ENCODE assay signal across 8 mouse cellular contexts in the genomic region with DNA sequence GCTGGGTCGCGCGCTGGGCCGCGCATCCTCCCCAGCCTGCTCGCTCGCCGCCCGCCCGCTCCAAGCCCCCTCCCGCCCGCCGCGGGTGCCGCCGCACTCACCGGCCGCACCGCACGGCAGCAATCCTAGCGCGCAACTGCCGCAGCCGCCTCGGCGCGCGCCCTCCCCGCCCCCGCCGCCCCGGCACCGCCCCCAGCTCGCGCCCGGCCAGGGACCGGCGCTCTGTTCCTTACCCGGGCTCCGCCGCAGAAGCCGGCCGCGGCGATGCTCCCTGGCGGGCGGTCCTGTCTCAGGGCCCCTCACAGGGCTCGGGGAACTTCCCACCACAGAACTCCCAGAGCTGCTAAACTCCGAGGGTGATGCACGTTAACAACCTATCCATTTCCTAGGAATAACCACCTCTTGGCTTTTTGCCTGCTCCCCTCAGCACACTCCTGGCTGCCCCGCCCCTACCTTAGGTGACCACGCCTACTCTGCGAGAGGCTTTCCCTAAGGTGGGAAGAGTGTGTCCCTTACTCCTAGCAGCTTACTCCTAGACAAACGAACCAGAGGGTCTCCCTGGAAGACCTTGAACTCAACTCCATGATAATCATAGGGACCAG. TPM values are rescaled to one million over a fixed set of nuclear protein-coding genes. Genes with fewer than 3 reads are reported as not detected.
DNase-seq lines count a peak whose midpoint lies in the region; ATAC-seq and TF ChIP-seq lines count a peak whose summit lies in the region.

No protein-coding gene starts in this region.

- peak; percentile 77 for DNase-seq in WW6 (ENCODE audit: low read depth, low spot score)
- DNase-seq in cerebellum, postnatal 14 days, result peak; percentile 81 to 85
- DNase-seq in frontal cortex, postnatal 36 days (ENCODE audit: low spot score in 2 of 2), result peak; percentile 46 to 55
- peak; percentile 81 for DNase-seq in hindbrain, embryonic 14.5 days (ENCODE audit: low spot score)
- peak; percentile 52 to 62 for DNase-seq in left cerebral cortex, adult 2 months (ENCODE audit: extremely low spot score in 1 of 2, low spot score in 2 of 2)
- peak; percentile 72 for DNase-seq in retina, postnatal 7 days (ENCODE audit: low read depth, low spot score)
- peak; percentile 72 for DNase-seq in urinary bladder, adult 2 months (ENCODE audit: low spot score)

- TF ChIP-seq CTCF in left cerebral cortex, adult 2 months (IDR thresholded peaks at IDR 0.05), result no peak

- peak overlapping the region; percentile 100 for H3K27ac ChIP-seq in hindbrain, embryonic 14.5 days
- H3K27ac ChIP-seq in left cerebral cortex, adult 2 months, result peak overlapping the region; percentile 96
- H3K27ac ChIP-seq in macrophage, result peak overlapping the region; percentile 44

- 1% methylated on average over 37 of the region's 54 CpGs for WGBS in hindbrain, embryonic 14.5 days
- under 1% methylated on average over 50 of the region's 54 CpGs for WGBS in macrophage (ENCODE audit: missing documents)

- H3K36me3 ChIP-seq in hindbrain, embryonic 14.5 days (replicated peaks; ENCODE audit: control insufficient read depth, insufficient read depth), result no peaks in the 10 kb centered on the region
- no peaks in the 10 kb centered on the region for H3K36me3 ChIP-seq in macrophage (ENCODE audit: inconsistent target)

- peak; percentile 93 for ATAC-seq in hindbrain, embryonic 14.5 days (ENCODE audit: low FRiP score)

- H3K4me1 ChIP-seq in hindbrain, embryonic 14.5 days (replicated peaks; ENCODE audit: control insufficient read depth, insufficient read depth, low read length), result peaks cover 17% of the 10 kb centered on the region

- H3K79me2 ChIP-seq in macrophage (ENCODE audit: inconsistent target), result peaks cover 44% of the 10 kb centered on the region

- H3K27me3 ChIP-seq in hindbrain, embryonic 14.5 days (ENCODE audit: control insufficient read depth, insufficient read depth, low read length), result no peaks in the 10 kb centered on the region

- H3K9me3 ChIP-seq in hindbrain, embryonic 14.5 days (ENCODE audit: control insufficient read depth, low read length), result no peaks in the 10 kb centered on the region

- intact Hi-C loops in left cerebral cortex, adult 2 months (cut with DNase I), result loop anchor here (10.0 kb wide), 1 partner anchor 197 kb away; the partner anchor contains the start of gene Cnnm2

- H3K4me3 ChIP-seq in hindbrain, embryonic 14.5 days (replicated peaks; ENCODE audit: low read length), result peak overlapping the region; percentile 84
- H3K4me3 ChIP-seq in left cerebral cortex, adult 2 months, result peak overlapping the region; percentile 83
- peak overlapping the region; percentile 40 for H3K4me3 ChIP-seq in macrophage (ENCODE audit: inconsistent target)

- peak overlapping the region; percentile 81 for H3K4me2 ChIP-seq in hindbrain, embryonic 14.5 days (replicated peaks)

- peak overlapping the region; percentile 95 for H3K9ac ChIP-seq in hindbrain, embryonic 14.5 days

RNA-seq across cellular contexts. Expression of gene Ina, which starts 52.2 kb away (rescaled TPM):
- 608 and 616 TPM in 2 replicates for polyA plus RNA-seq in hindbrain, embryonic 14.5 days (2014; fragmentation: Nextera tagmentation; extraction: Ambion mirVana)
- total RNA-seq in left cerebral cortex, adult 2 months (2021), result 100 to 1,000 TPM; 219 to 227 TPM
- not detected for total RNA-seq in macrophage (2018; cell fraction: chromatin; rRNA removed)
- total RNA-seq in macrophage (2018; cell fraction: cytosol; rRNA removed), result not detected
- total RNA-seq in macrophage (2018; cell fraction: nucleus; rRNA removed), result not detected
- not detected in 3 replicates for polyA plus RNA-seq in macrophage (2018)
- 0.03 and 0.10 TPM in 2 replicates for polyA plus RNA-seq in urinary bladder, adult 2 months (2012; rRNA removed)

RNA-seq across cellular contexts. Expression of gene Nt5c2, which starts 52.7 kb away (rescaled TPM):
- polyA plus RNA-seq in hindbrain, embryonic 14.5 days (2014; fragmentation: Nextera tagmentation; extraction: Ambion mirVana), result 84.9 and 93.8 TPM in 2 replicates
- 10 to 100 TPM; 73.7 to 82.1 TPM for total RNA-seq in left cerebral cortex, adult 2 months (2021)
- 100 to 1,000 TPM in 17 of 26 experiments, 10 to 100 TPM in 9; 27.4 to 302 (median 150) TPM for total RNA-seq in macrophage (2018; cell fraction: chromatin; rRNA removed)
- 10 to 100 TPM; 27.9 to 50.7 (median 38.9) TPM for total RNA-seq in macrophage (2018; cell fraction: cytosol; rRNA removed)
- 100 to 1,000 TPM in 6 of 26 experiments, 10 to 100 TPM in 20; 22.1 to 136 (median 68.3) TPM for total RNA-seq in macrophage (2018; cell fraction: nucleus; rRNA removed)
- 37.6 to 49.9 TPM (median 47.8 TPM) in 3 replicates for polyA plus RNA-seq in macrophage (2018)
- polyA plus RNA-seq in urinary bladder, adult 2 months (2012; rRNA removed), result 34.1 and 36.3 TPM in 2 replicates

Comparison
In these comparisons a context has a peak if more than half of its experiments do, and no peak if none do; other contexts are left out.
1. Peak in every context shown above with its lines: DNase-seq, ATAC-seq, H3K4me3 ChIP-seq and H3K27ac ChIP-seq.
2. H3K27ac ChIP-seq: peak in every context shown above with its lines; median percentile 100 in hindbrain, embryonic 14.5 days; 96 in left cerebral cortex, adult 2 months; 44 in macrophage.
3. RNA of gene Ina, which starts 52.2 kb away (polyA plus RNA-seq): 608 to 616 TPM in hindbrain, embryonic 14.5 days; 0.03 to 0.10 TPM in urinary bladder, adult 2 months and not detected in macrophage; every median in the first group is over 100 times any median in the second.